Mouse (Mus musculus): Measurements from ENCODE around the gene Pdzd4.

The Pdzd4 gene

GRCm38 (mm10) chrX:73824185-73825151, at the start of gene Pdzd4:
TSS of gene Pdzd4 (minus strand) at chrX:73824969.
- peak; percentile 57 for DNase-seq (ENCODE audit: low spot score)

- no peak for DNase-seq (ENCODE audit: low spot score)
Measured at GRCm38 (mm10) chrX:73871956-73872355, 47.2 kb upstream of the Pdzd4 start.

GRCm38 (mm10) chrX:73871474-73871873, 46.7 kb upstream of the Pdzd4 start:
- no peak for DNase-seq (ENCODE audit: low spot score)

- DNase-seq (ENCODE audit: low spot score): peak; percentile 69
Measured at GRCm38 (mm10) chrX:73869334-73869733, 44.6 kb upstream of the Pdzd4 start.

- no peak for DNase-seq (ENCODE audit: low spot score)
Measured at GRCm38 (mm10) chrX:73867852-73868251, 43.1 kb upstream of the Pdzd4 start.

- DNase-seq (ENCODE audit: low spot score): peak; percentile 9
Measured at GRCm38 (mm10) chrX:73867256-73867655, 42.5 kb upstream of the Pdzd4 start.

GRCm38 (mm10) chrX:73864692-73865091, 39.9 kb upstream of the Pdzd4 start:
- DNase-seq (ENCODE audit: low spot score): peak; percentile 73

GRCm38 (mm10) chrX:73855087-73855408, 30.3 kb upstream of the Pdzd4 start:
- no peak for DNase-seq (ENCODE audit: low spot score)

- DNase-seq (ENCODE audit: low spot score): no peak
Measured at GRCm38 (mm10) chrX:73854326-73855086, 29.7 kb upstream of the Pdzd4 start.

- DNase-seq (ENCODE audit: low spot score): no peak
Measured at GRCm38 (mm10) chrX:73836691-73837090, 11.9 kb upstream of the Pdzd4 start.

- DNase-seq (ENCODE audit: low spot score): no peak
Measured at GRCm38 (mm10) chrX:73835731-73836130, 11.0 kb upstream of the Pdzd4 start.

- DNase-seq (ENCODE audit: low spot score): peak; percentile 35
Measured at GRCm38 (mm10) chrX:73823747-73824146, 1.0 kb downstream of the Pdzd4 start.

GRCm38 (mm10) chrX:73816596-73817314, 8.0 kb downstream of the Pdzd4 start:
- DNase-seq (ENCODE audit: low spot score): no peak

GRCm38 (mm10) chrX:73815072-73815471, 9.7 kb downstream of the Pdzd4 start:
- DNase-seq (ENCODE audit: low spot score): peak; percentile 71

GRCm38 (mm10) chrX:73805814-73806213, 19.0 kb downstream of the Pdzd4 start:
- peak; percentile 26 for DNase-seq (ENCODE audit: low spot score)

GRCm38 (mm10) chrX:73798502-73798901, 26.3 kb downstream of the Pdzd4 start:
- DNase-seq (ENCODE audit: low spot score): peak; percentile 65

- no peak for DNase-seq (ENCODE audit: low spot score)
Measured at GRCm38 (mm10) chrX:73797511-73797910, 27.3 kb downstream of the Pdzd4 start.

- no peak for DNase-seq (ENCODE audit: low spot score)
Measured at GRCm38 (mm10) chrX:73793505-73793904, 31.3 kb downstream of the Pdzd4 start.

GRCm38 (mm10) chrX:73793039-73793438, 31.7 kb downstream of the Pdzd4 start:
- no peak for DNase-seq (ENCODE audit: low spot score)

GRCm38 (mm10) chrX:73788501-73788900, 36.3 kb downstream of the Pdzd4 start:
- no peak for DNase-seq (ENCODE audit: low spot score)

- DNase-seq (ENCODE audit: low spot score): no peak
Measured at GRCm38 (mm10) chrX:73787225-73787558, 37.6 kb downstream of the Pdzd4 start.

Measured in embryo, embryonic 10.5 days (tissue).